9 mouse cellular contexts compared by ENCODE assay signal in genomic region chr2:121396624-121397023, GRCm38 (mm10). TPM values are rescaled to one million over a fixed set of nuclear protein-coding genes. Genes with fewer than 3 reads are reported as not detected.
DNase-seq lines count a peak whose midpoint lies in the region; ATAC-seq and TF ChIP-seq lines count a peak whose summit lies in the region.
"Had no signal": no experiment of that assay in that cellular context is flagged by ENCODE, and none has a peak within 500 bp of the region (broad histone marks: within the 10 kb centered on the region; RNA-seq: fewer than 3 reads in every experiment).

No protein-coding gene starts in this region.

- 0 out of 2 replicates have a peak, but pooled peaks have one; percentile 56 for ATAC-seq in hindbrain, embryonic 15.5 days (ENCODE audit: low FRiP score, low read depth)

- intact Hi-C loops in heart, postnatal 25 days (cut with DNase I), result loop anchor here (10.0 kb wide), 1 partner anchor 352 kb away; no protein-coding TSS in a partner anchor
- intact Hi-C loops in left cerebral cortex, adult 2 months (cut with DNase I), result loop anchor here (5.0 to 10.0 kb wide), 3 partner anchors 34 to 352 kb away; partner anchors contain the start of genes Tubgcp4 and Zscan29

- no peak overlapping the region for H3K9ac ChIP-seq in hindbrain, embryonic 15.5 days
- H3K9ac ChIP-seq: midbrain, embryonic 12.5 days had no signal

- no peak overlapping the region for H3K4me2 ChIP-seq in hindbrain, embryonic 15.5 days
- H3K4me2 ChIP-seq: midbrain, embryonic 12.5 days had no signal

- H3K36me3 ChIP-seq in hindbrain, embryonic 15.5 days, result no peaks in the 10 kb centered on the region
- H3K36me3 ChIP-seq: midbrain, embryonic 12.5 days had no signal

- no peak overlapping the region for H3K4me3 ChIP-seq in hindbrain, embryonic 15.5 days
- H3K4me3 ChIP-seq in left cerebral cortex, adult 2 months, result no peak overlapping the region
- H3K4me3 ChIP-seq: midbrain, embryonic 12.5 days had no signal

- H3K27me3 ChIP-seq in hindbrain, embryonic 15.5 days, result no peaks in the 10 kb centered on the region
- H3K27me3 ChIP-seq: midbrain, embryonic 12.5 days had no signal

- H3K27ac ChIP-seq in hindbrain, embryonic 15.5 days (replicated peaks), result no peak overlapping the region
- no peak overlapping the region for H3K27ac ChIP-seq in left cerebral cortex, adult 2 months
- H3K27ac ChIP-seq: midbrain, embryonic 12.5 days had no signal

- 13% methylated on average over 8 of the region's 8 CpGs for WGBS in hindbrain, embryonic 15.5 days

- H3K9me3 ChIP-seq in hindbrain, embryonic 15.5 days, result no peaks in the 10 kb centered on the region
- H3K9me3 ChIP-seq: midbrain, embryonic 12.5 days had no signal

- peak; percentile 64 for DNase-seq in heart, adult 8-10 months (ENCODE audit: low spot score)
- DNase-seq in heart, postnatal 25 days (ENCODE audit: low spot score), result no peak
- DNase-seq in adrenal gland, adult 18-20 months (ENCODE audit: low spot score in 2 of 2), result peak; percentile 81
- DNase-seq in embryo, embryonic 10 days (ENCODE audit: low spot score), result peak; percentile 86
- peak; percentile 81 to 87 for DNase-seq in left cerebral cortex, adult 2 months (ENCODE audit: extremely low spot score in 1 of 2, low spot score in 2 of 2)
- peak; percentile 87 for DNase-seq in naive thymus-derived CD4-positive, alpha-beta T cell, adult 2 months (ENCODE audit: low read depth)
- peak; percentile 90 for DNase-seq in testis, postnatal 10 days (ENCODE audit: low spot score)

- H3K4me1 ChIP-seq in hindbrain, embryonic 15.5 days (replicated peaks), result no peaks in the 10 kb centered on the region
- H3K4me1 ChIP-seq: midbrain, embryonic 12.5 days had no signal

- peak; percentile 80 for TF ChIP-seq CTCF in left cerebral cortex, adult 2 months (IDR thresholded peaks at IDR 0.05)

RNA-seq across cellular contexts. Expression of gene Strc, which starts 9.7 kb away (rescaled TPM):
- total RNA-seq in heart, adult 8-10 months (2022), result under 1 TPM in 1 of 4 experiments, not detected in 3; 0.09 TPM
- not detected for total RNA-seq in heart, postnatal 25 days (2021)
- under 1 TPM; 0.03 to 0.22 TPM for total RNA-seq in adrenal gland, adult 18-20 months (2021)
- 0.04 and 0.17 TPM in 2 replicates for polyA plus RNA-seq in hindbrain, embryonic 15.5 days (2015; fragmentation: Nextera tagmentation; extraction: Ambion mirVana)
- under 1 TPM; 0.11 to 0.12 TPM for total RNA-seq in left cerebral cortex, adult 2 months (2021)
- polyA plus RNA-seq: midbrain, embryonic 12.5 days had no signal

RNA-seq across cellular contexts. Expression of gene Pdia3, which starts 17.0 kb away (rescaled TPM):
- 100 to 1,000 TPM; 104 to 129 (median 126) TPM for total RNA-seq in heart, adult 8-10 months (2022)
- 100 to 1,000 TPM; 146 to 167 TPM for total RNA-seq in heart, postnatal 25 days (2021)
- 100 to 1,000 TPM; 355 to 437 TPM for total RNA-seq in adrenal gland, adult 18-20 months (2021)
- polyA plus RNA-seq in hindbrain, embryonic 15.5 days (2015; fragmentation: Nextera tagmentation; extraction: Ambion mirVana), result 377 and 390 TPM in 2 replicates
- 100 to 1,000 TPM; 170 to 202 TPM for total RNA-seq in left cerebral cortex, adult 2 months (2021)

RNA-seq across cellular contexts. Expression of gene Catsper2, which starts 17.0 kb away (rescaled TPM):
- 1 to 10 TPM; 2.9 to 4.7 (median 3.2) TPM for total RNA-seq in heart, adult 8-10 months (2022)
- total RNA-seq in heart, postnatal 25 days (2021), result 1 to 10 TPM; 2.3 to 2.9 TPM
- 1 to 10 TPM; 2.2 to 2.6 TPM for total RNA-seq in adrenal gland, adult 18-20 months (2021)
- 5.3 and 6.2 TPM in 2 replicates for polyA plus RNA-seq in hindbrain, embryonic 15.5 days (2015; fragmentation: Nextera tagmentation; extraction: Ambion mirVana)
- total RNA-seq in left cerebral cortex, adult 2 months (2021), result 1 to 10 TPM; 3.6 to 4.2 TPM

RNA-seq across cellular contexts. Expression of gene Ckmt1, which starts 39.1 kb away (rescaled TPM):
- total RNA-seq in heart, adult 8-10 months (2022), result 1 to 10 TPM; 1.3 to 2.9 (median 2.2) TPM
- 1 to 10 TPM; 1.3 to 2.4 TPM for total RNA-seq in heart, postnatal 25 days (2021)
- total RNA-seq in adrenal gland, adult 18-20 months (2021), result 10 to 100 TPM in 1 of 2 experiments, 1 to 10 TPM in 1; 6.9 to 12.0 TPM
- polyA plus RNA-seq in hindbrain, embryonic 15.5 days (2015; fragmentation: Nextera tagmentation; extraction: Ambion mirVana), result 99.5 and 107 TPM in 2 replicates
- 100 to 1,000 TPM; 339 to 354 TPM for total RNA-seq in left cerebral cortex, adult 2 months (2021)

RNA-seq across cellular contexts. Expression of gene Ppip5k1, which starts 41.4 kb away (rescaled TPM):
- 100 to 1,000 TPM in 3 of 4 experiments, 10 to 100 TPM in 1; 88.4 to 110 (median 104) TPM for total RNA-seq in heart, adult 8-10 months (2022)
- 10 to 100 TPM; 48.0 to 50.5 TPM for total RNA-seq in heart, postnatal 25 days (2021)
- total RNA-seq in adrenal gland, adult 18-20 months (2021), result 10 to 100 TPM; 49.3 to 80.6 TPM
- polyA plus RNA-seq in hindbrain, embryonic 15.5 days (2015; fragmentation: Nextera tagmentation; extraction: Ambion mirVana), result 19.8 and 21.3 TPM in 2 replicates
- 100 to 1,000 TPM; 134 to 136 TPM for total RNA-seq in left cerebral cortex, adult 2 months (2021)
